Mouse (Mus musculus) lung, embryonic 14.5 days (tissue): ENCODE results near the gene Skap1. TPM values are rescaled to one million over a fixed set of nuclear protein-coding genes. Genes with fewer than 3 reads are reported as not detected.
"Not testable (repeated sequence)": the region's sequence is repeated elsewhere in the genome, so short reads cannot be mapped to it uniquely, and the experiment has no call there.

Experiments
- ATAC-seq: fragments of 200-750 bp; cut with Nextera tagmentation; 2 replicates; pipeline ENCODE4 v1.8.0; 2017; ENCODE audit warnings: mild to moderate bottlenecking, moderate TSS enrichment, moderate library complexity; ENCODE audit not compliant: insufficient read depth
- DNase-seq: peaks from one replicate; pipeline ENCODE4 v3.0.0-alpha.2; 2015
- H3K27ac ChIP-seq: fragments of 300-500 bp; sonication (generic); 2 replicates; pipeline ENCODE4 v1.5.1; 2014; ENCODE audit warnings: low read depth, mild to moderate bottlenecking, moderate library complexity
- H3K27me3 ChIP-seq: fragments of 300-500 bp; sonication (generic); 2 replicates; pipeline ENCODE4 v1.6.1; 2014; ENCODE audit warnings: low read length, control low read depth; ENCODE audit not compliant: insufficient read depth
- H3K36me3 ChIP-seq: fragments of 300-500 bp; sonication (generic); 2 replicates; pipeline ENCODE4 v1.6.1; 2014; ENCODE audit warnings: control low read depth; ENCODE audit not compliant: insufficient read depth
- H3K4me1 ChIP-seq: fragments of 300-500 bp; sonication (generic); 2 replicates; pipeline ENCODE4 v1.6.1; 2014; ENCODE audit warnings: antibody characterized with exemption, control low read depth; ENCODE audit not compliant: insufficient read depth
- H3K4me2 ChIP-seq: fragments of 300-500 bp; sonication (generic); 2 replicates; pipeline ENCODE4 v1.6.1; 2014; ENCODE audit warnings: mild to moderate bottlenecking
- H3K4me3 ChIP-seq: fragments of 300-500 bp; sonication (generic); 2 replicates; pipeline ENCODE4 v1.5.1; 2014; ENCODE audit warnings: low read depth, low read length
- H3K9ac ChIP-seq: fragments of 300-500 bp; sonication (generic); 2 replicates; pipeline ENCODE4 v1.6.1; 2014
- H3K9me3 ChIP-seq: fragments of 300-500 bp; sonication (generic); 2 replicates; pipeline ENCODE4 v1.6.1; 2016; ENCODE audit warnings: low read depth, low read length, control low read depth
- CTCF ChIP-seq: IDR thresholded peaks from 2 replicates; pipeline ENCODE4 v1.5.1; 2016; ENCODE audit warnings: antibody characterized with exemption, low read depth
- WGBS: fragments of 180-500 bp; shearing (Covaris S2); extraction: QIAGEN DNeasy Blood & Tissue Kit; methylation state at CpG from one replicate; pipeline ENCODE4 v1.1.7; 2014; 5-methylcytosine and 5-hydroxymethylcytosine counted together
- polyA plus RNA-seq: library from polyadenylated mRNA; unstranded; fragments of >200 nt; fragmentation: Nextera tagmentation; extraction: Ambion mirVana; gene quantifications from 2 replicates; pipeline ENCODE4 v1.2.1, GENCODE M21; 2014

The Skap1 gene
- polyA plus RNA-seq, 1 experiment from 2014 or later = 1.1 TPM

GRCm38 (mm10) chr11:96784847-96785246 lies 320.5 kb downstream of the Skap1 start:
- not testable (repeated sequence) for H3K27ac ChIP-seq, H3K9me3 ChIP-seq, H3K36me3 ChIP-seq, H3K27me3 ChIP-seq, H3K4me3 ChIP-seq, H3K9ac ChIP-seq, H3K4me1 ChIP-seq, H3K4me2 ChIP-seq, ATAC-seq
- 15% methylated on average over 7 of the region's 7 CpGs for WGBS
- peak; percentile 76 for TF ChIP-seq CTCF
- peak; percentile 88 for DNase-seq

GRCm38 (mm10) chr11:96786731-96787450 lies 322.5 kb downstream of the Skap1 start:
- WGBS = 31% methylated on average over 9 of the region's 9 CpGs
- Histone ChIP-seq H3K4me1 (peaks cover 7% of the 10 kb centered on the region), H3K36me3 (no peaks in the 10 kb centered on the region), H3K27ac (0 out of 2 replicates have a peak overlapping the region, but pooled peaks have one; percentile 15), H3K27me3 (no peaks in the 10 kb centered on the region), H3K9ac (no peak overlapping the region), H3K9me3 (no peaks in the 10 kb centered on the region), H3K4me3 (no peak overlapping the region), H3K4me2 (no peak overlapping the region)
- DNase-seq (no peak), ATAC-seq (no peak)
- TF ChIP-seq CTCF = no peak

DNA sequence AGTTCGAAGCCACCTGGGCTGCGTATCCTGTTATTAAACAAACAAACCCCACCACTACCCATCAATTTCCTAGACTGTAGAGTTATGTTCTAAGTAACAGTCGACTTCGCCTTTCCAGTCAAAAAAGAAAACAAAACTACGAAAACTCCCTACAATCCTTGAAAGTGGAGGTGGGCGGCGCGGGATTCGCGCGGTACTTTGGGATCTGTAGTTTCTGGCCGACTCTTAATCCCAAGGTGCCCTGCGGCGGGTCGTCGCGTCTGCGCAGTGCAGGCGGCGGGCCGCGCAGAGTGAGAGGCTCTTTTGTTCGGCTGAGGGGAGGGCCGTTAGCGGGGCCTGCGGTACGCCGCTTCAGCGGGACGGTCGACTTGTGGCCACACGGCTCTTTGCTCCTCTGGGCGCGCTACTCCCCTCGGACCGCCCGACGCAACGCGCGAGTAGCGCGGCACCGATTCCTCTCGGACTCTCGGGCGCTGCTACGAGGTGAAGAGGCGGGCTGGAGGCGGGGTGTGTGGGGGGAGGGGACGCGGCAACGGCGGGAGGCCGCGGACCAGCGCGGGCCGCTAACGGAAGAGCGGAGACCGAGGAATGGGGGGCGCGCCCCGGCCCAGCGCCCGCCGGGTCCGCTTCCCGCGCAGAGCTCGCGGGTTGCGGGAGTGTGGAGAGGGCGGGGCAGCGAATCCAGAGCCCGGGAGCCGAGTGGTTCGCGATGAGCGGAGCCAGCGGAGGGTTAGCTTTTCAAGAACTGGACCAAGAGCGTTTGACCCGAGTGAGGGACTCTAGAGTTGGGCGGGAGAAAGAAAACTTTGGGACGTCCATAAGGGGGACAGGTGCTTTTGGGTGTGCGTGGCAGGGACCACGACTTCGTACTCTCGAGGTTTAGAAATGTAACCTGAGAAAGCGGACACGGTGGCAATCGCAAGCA lies 324.7 kb downstream of the Skap1 start, which contains the start of gene Cbx1:
Gene Cbx1, plus strand, starts transcription at position 257 of the 925 bp plus-strand sequence.
- no peaks in the 10 kb centered on the region for H3K27me3 ChIP-seq
- H3K4me1 ChIP-seq = peaks cover 7% of the 10 kb centered on the region
- no peak for TF ChIP-seq CTCF
- peak within 1 kb of the TSS; percentile 97 for H3K4me2 ChIP-seq
- peak within 1 kb of the TSS; percentile 97 for H3K4me3 ChIP-seq
- H3K9me3 ChIP-seq = no peaks in the 10 kb centered on the region
- H3K27ac ChIP-seq = peak within 1 kb of the TSS; percentile 99
- H3K9ac ChIP-seq = peak within 1 kb of the TSS; percentile 94
- DNase-seq = peak; percentile 96
- H3K36me3 ChIP-seq = no peaks in the 10 kb centered on the region
- 1% methylated on average over 86 of the region's 93 CpGs for WGBS
- peak; percentile 98 for ATAC-seq

GRCm38 (mm10) chr11:96789990-96790389 lies 325.6 kb downstream of the Skap1 start:
- Histone ChIP-seq H3K4me2 (peak overlapping the region; percentile 97), H3K9ac (peak overlapping the region; percentile 94), H3K36me3 (0 out of 2 replicates have a peak, but pooled peaks cover 2% of the 10 kb centered on the region), H3K4me3 (peak overlapping the region; percentile 97), H3K4me1 (peaks cover 7% of the 10 kb centered on the region), H3K27me3 (no peaks in the 10 kb centered on the region), H3K9me3 (no peaks in the 10 kb centered on the region), H3K27ac (peak overlapping the region; percentile 43)
- DNase-seq = no peak
- WGBS = 10% methylated on average over 5 of the region's 5 CpGs
- ATAC-seq = no peak
- TF ChIP-seq CTCF = peak; percentile 47

- no peak for TF ChIP-seq CTCF
- no peak for ATAC-seq
- no peaks in the 10 kb centered on the region for H3K9me3 ChIP-seq
Measured at GRCm38 (mm10) chr11:96790681-96791080, 326.3 kb downstream of the Skap1 start.

GRCm38 (mm10) chr11:96795491-96795890 lies 331.1 kb downstream of the Skap1 start:
- DNase-seq (no peak), ATAC-seq (no peak)
- TF ChIP-seq CTCF = no peak
- Histone ChIP-seq H3K9ac (no peak overlapping the region), H3K36me3 (peaks cover 37% of the 10 kb centered on the region), H3K4me2 (no peak overlapping the region), H3K4me1 (peaks cover 2% of the 10 kb centered on the region), H3K9me3 (no peaks in the 10 kb centered on the region), H3K4me3 (no peak overlapping the region), H3K27ac (no peak overlapping the region), H3K27me3 (no peaks in the 10 kb centered on the region)
- WGBS = 94% methylated on average over 13 of the region's 13 CpGs

More at GRCm38 (mm10) chr11:96790681-96791080, 326.3 kb downstream of the Skap1 start:
- Histone ChIP-seq H3K4me1 (peaks cover 7% of the 10 kb centered on the region), H3K4me3 (peak overlapping the region; percentile 97), H3K27ac (no peak overlapping the region), H3K9ac (peak overlapping the region; percentile 94; the same call in 1 of the 2 replicates), H3K36me3 (peaks cover 9% of the 10 kb centered on the region), H3K4me2 (peak overlapping the region; percentile 97), H3K27me3 (no peaks in the 10 kb centered on the region)
- WGBS = 4% methylated on average over 1 of the region's 1 CpGs
- DNase-seq = no peak

DNA sequence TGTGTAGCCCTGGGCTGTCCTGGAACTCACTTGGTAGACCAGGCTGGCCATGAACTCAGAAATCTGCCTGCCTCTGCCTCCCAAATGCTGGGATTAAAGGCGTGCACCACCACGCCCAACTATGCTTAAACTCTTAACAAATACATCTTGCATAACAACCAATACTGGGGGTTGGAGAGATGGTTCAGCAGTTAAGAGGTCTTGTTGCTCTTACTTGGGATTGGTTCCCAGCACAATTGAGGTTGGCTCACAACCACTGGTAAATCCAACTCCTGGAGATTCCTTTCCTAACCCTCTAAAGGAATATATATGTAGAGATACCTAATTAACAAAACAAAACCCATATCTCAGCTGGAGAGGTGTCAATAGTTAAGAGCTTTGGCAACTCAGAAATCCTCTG lies 331.7 kb downstream of the Skap1 start:
- ATAC-seq = no peak
- H3K9me3 ChIP-seq = no peaks in the 10 kb centered on the region
- no peak overlapping the region for H3K4me2 ChIP-seq
- no peak overlapping the region for H3K4me3 ChIP-seq
- H3K27me3 ChIP-seq = no peaks in the 10 kb centered on the region
- 93% methylated on average over 2 of the region's 2 CpGs for WGBS
- no peak for DNase-seq
- peaks cover 41% of the 10 kb centered on the region for H3K36me3 ChIP-seq
- no peaks in the 10 kb centered on the region for H3K4me1 ChIP-seq
- no peak overlapping the region for H3K9ac ChIP-seq
- no peak for TF ChIP-seq CTCF
- no peak overlapping the region for H3K27ac ChIP-seq
